In the genomic region with DNA sequence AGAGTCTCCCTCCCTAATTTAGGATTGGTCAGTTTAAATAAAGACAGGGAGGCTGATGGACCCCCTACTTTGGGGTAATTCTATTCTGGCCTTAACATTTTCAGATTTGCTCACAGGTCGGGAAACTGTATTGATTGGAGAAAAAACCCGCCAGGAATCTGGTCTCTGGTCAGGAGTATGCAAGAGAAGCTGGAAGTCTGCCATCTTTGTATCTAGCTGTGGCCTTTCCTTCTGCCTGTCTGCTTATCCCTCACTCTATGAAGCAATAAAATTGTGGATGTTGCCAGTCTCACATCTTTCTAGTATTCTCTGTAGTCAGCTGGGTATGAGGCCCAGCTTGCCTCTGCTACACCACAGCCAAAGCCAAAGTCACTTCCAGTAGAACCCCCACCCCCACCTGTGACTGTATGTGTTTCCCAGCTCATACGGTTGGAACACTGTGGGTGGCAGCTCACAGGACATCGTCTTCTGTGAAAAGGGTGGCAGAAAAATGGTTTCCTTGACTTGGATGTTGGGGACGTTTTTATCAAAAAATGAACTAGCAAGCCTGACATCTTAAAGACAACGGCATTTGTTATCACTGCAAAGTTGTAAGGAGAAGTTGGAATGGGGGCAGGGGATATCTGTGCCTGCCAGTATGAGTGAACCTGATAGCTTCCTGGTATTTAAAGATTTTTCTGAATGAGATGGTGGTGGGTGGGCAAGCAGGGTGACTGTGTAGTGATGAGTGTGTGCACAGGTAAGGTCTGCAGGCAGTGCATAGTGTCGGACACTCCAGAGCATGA, we compare ENCODE assay signal across 21 mouse cellular contexts.
"Had no signal": no experiment of that assay in that cellular context is flagged by ENCODE, and none has a peak within 500 bp of the region (broad histone marks: within the 10 kb centered on the region; RNA-seq: fewer than 3 reads in every experiment).

No protein-coding gene starts in this region.

- ATAC-seq: lung, postnatal 0 days; midbrain, embryonic 16.5 days had no signal

- H3K9me3 ChIP-seq: limb, embryonic 12.5 days; limb, embryonic 15.5 days; midbrain, embryonic 12.5 days; neural tube, embryonic 13.5 days; stomach, embryonic 15.5 days had no signal

- H3K27me3 ChIP-seq: limb, embryonic 15.5 days; stomach, embryonic 15.5 days had no signal

- H3K4me3 ChIP-seq: left cerebral cortex, adult 2 months; limb, embryonic 12.5 days; limb, embryonic 15.5 days; midbrain, embryonic 12.5 days; myocyte; neural tube, embryonic 13.5 days; stomach, embryonic 15.5 days had no signal

- H3K36me3 ChIP-seq: limb, embryonic 12.5 days; limb, embryonic 15.5 days; midbrain, embryonic 12.5 days; neural tube, embryonic 13.5 days; stomach, embryonic 15.5 days had no signal

- H3K27ac ChIP-seq: kidney, postnatal 0 days; left cerebral cortex, adult 2 months; limb, embryonic 12.5 days; limb, embryonic 15.5 days; liver, embryonic 14.5 days; macrophage; midbrain, embryonic 12.5 days; neural tube, embryonic 13.5 days; stomach, embryonic 15.5 days had no signal

- DNase-seq: kidney, adult 11 months; kidney, adult 9 months; kidney, postnatal 36 days; layer of hippocampus, postnatal 36 days; lung, adult 18-20 months; retina, postnatal 1 day; right cerebral cortex, postnatal 25 days; spleen, adult 18-20 months; thymus, postnatal 25 days had no signal

- H3K9ac ChIP-seq: limb, embryonic 12.5 days; limb, embryonic 15.5 days; liver, embryonic 14.5 days; midbrain, embryonic 12.5 days; neural tube, embryonic 13.5 days; stomach, embryonic 15.5 days had no signal

- H3K4me2 ChIP-seq: limb, embryonic 15.5 days; midbrain, embryonic 12.5 days; neural tube, embryonic 13.5 days; stomach, embryonic 15.5 days had no signal
